Mouse (Mus musculus): ENCODE measurements around the gene Nprl2.

GRCm38 (mm10) chr9:107511436-107511835, 30.6 kb upstream of the Nprl2 start:
- no peak for TF ChIP-seq CTCF (IDR thresholded peaks at IDR 0.05; ENCODE audit: low read depth, low read length)
- TF ChIP-seq POLR2A (IDR thresholded peaks at IDR 0.05; ENCODE audit: extremely low read depth, insufficient read depth, low read length), result no peak

All from liver, adult 2 months (tissue).